ENCODE assay signal across 8 mouse cellular contexts in the genomic region with DNA sequence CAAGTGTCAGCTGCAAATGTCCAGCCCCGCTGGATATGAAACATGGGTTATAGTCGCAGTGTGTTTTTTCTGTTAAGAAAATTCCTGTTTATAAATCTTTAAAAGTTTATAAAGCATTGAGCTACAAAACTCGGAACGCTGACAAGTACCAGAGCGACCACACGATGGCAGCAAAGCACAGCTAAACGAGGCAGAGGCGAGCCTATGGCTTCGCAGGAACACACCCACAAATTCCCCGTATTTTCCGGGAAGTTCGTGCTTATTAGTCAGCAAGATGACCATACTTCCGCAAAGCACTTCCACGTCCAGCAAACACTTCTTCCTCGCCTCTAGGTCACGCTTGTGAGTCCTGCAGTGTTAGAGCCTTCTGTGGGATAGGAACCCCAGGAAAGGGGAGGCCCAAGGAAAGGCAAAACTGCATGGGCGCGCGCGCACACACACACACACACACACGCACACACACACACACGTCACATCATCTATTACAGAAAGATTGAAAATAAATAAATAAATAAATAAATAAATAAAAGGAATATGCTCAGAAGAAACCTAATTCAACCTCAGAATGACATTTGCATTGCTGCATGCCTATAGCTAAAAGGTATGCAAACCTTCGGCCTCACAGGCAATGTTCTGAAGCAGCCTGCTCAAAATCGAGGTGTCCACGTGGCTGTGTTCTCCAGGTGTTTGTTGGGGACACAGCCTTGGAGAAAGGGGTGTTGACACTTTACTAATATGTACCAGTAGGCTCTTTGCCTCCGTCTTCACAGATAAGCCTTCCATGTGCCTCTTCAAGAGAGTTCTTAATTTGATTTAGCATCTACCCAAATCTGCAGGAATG.
DNase-seq lines count a peak whose midpoint lies in the region; ATAC-seq lines count a peak whose summit lies in the region.

No protein-coding gene starts in this region.

- DNase-seq in ES-CJ7 (ENCODE audit: low read depth, low spot score): peak; percentile 73
- peak; percentile 21 for DNase-seq in c-Kit-positive CD71-positive TER-119-negative erythroid progenitor cells, embryonic 14.5 days (ENCODE audit: low read depth)
- DNase-seq in kidney, postnatal 25 days: peak; percentile 71 to 76
- DNase-seq in thymus, postnatal 36 days: peak; percentile 3

- peak; percentile 86 for ATAC-seq in forebrain, embryonic 13.5 days
- no peak for ATAC-seq in heart, embryonic 16.5 days (replicated peaks; ENCODE audit: extremely low read depth, insufficient read depth, low FRiP score)
- no peak for ATAC-seq in liver, embryonic 12.5 days
- ATAC-seq in neural tube, embryonic 13.5 days (ENCODE audit: low read depth): peak; percentile 77; the same call in 1 of the 2 replicates

- no peak overlapping the region for H3K9ac ChIP-seq in forebrain, embryonic 13.5 days
- peak overlapping the region; percentile 49; the same call in 1 of the 2 replicates for H3K9ac ChIP-seq in heart, embryonic 16.5 days (ENCODE audit: low read length)
- no peak overlapping the region for H3K9ac ChIP-seq in liver, embryonic 12.5 days
- peak overlapping the region; percentile 58; the same call in 1 of the 2 replicates for H3K9ac ChIP-seq in neural tube, embryonic 13.5 days

- no peaks in the 10 kb centered on the region for H3K36me3 ChIP-seq in forebrain, embryonic 13.5 days (ENCODE audit: poor library complexity, severe bottlenecking)
- no peaks in the 10 kb centered on the region for H3K36me3 ChIP-seq in heart, embryonic 16.5 days (ENCODE audit: control insufficient read depth, insufficient read depth)
- H3K36me3 ChIP-seq in liver, embryonic 12.5 days: no peaks in the 10 kb centered on the region
- H3K36me3 ChIP-seq in neural tube, embryonic 13.5 days: no peaks in the 10 kb centered on the region

- no peak overlapping the region for H3K27ac ChIP-seq in forebrain, embryonic 13.5 days
- no peak overlapping the region for H3K27ac ChIP-seq in heart, embryonic 16.5 days (ENCODE audit: low read length)
- no peak overlapping the region for H3K27ac ChIP-seq in liver, embryonic 12.5 days
- H3K27ac ChIP-seq in neural tube, embryonic 13.5 days (replicated peaks): no peak overlapping the region

- peak overlapping the region; percentile 56 for H3K4me2 ChIP-seq in forebrain, embryonic 13.5 days
- peak overlapping the region; percentile 70 for H3K4me2 ChIP-seq in heart, embryonic 16.5 days (ENCODE audit: low read depth, low read length)
- peak overlapping the region; percentile 35 for H3K4me2 ChIP-seq in liver, embryonic 12.5 days
- peak overlapping the region; percentile 53 for H3K4me2 ChIP-seq in neural tube, embryonic 13.5 days

- no peaks in the 10 kb centered on the region for H3K9me3 ChIP-seq in forebrain, embryonic 13.5 days (replicated peaks)
- no peaks in the 10 kb centered on the region for H3K9me3 ChIP-seq in heart, embryonic 16.5 days (replicated peaks; ENCODE audit: control insufficient read depth, low read length)
- H3K9me3 ChIP-seq in liver, embryonic 12.5 days (replicated peaks): no peaks in the 10 kb centered on the region
- H3K9me3 ChIP-seq in neural tube, embryonic 13.5 days: no peaks in the 10 kb centered on the region

- H3K4me1 ChIP-seq in forebrain, embryonic 13.5 days: no peaks in the 10 kb centered on the region
- no peaks in the 10 kb centered on the region for H3K4me1 ChIP-seq in heart, embryonic 16.5 days (ENCODE audit: control insufficient read depth, insufficient read depth, low read length)
- H3K4me1 ChIP-seq in liver, embryonic 12.5 days: no peaks in the 10 kb centered on the region
- H3K4me1 ChIP-seq in neural tube, embryonic 13.5 days (replicated peaks): no peaks in the 10 kb centered on the region

- H3K4me3 ChIP-seq in forebrain, embryonic 13.5 days: peak overlapping the region; percentile 24
- peak overlapping the region; percentile 46 for H3K4me3 ChIP-seq in heart, embryonic 16.5 days (ENCODE audit: low read length)
- no peak overlapping the region for H3K4me3 ChIP-seq in liver, embryonic 12.5 days
- peak overlapping the region; percentile 30 for H3K4me3 ChIP-seq in neural tube, embryonic 13.5 days

- 0 out of 2 replicates have a peak, but pooled peaks cover 2% of the 10 kb centered on the region for H3K27me3 ChIP-seq in forebrain, embryonic 13.5 days
- H3K27me3 ChIP-seq in heart, embryonic 16.5 days (ENCODE audit: control insufficient read depth, insufficient read depth, low read length): no peaks in the 10 kb centered on the region; the same call in 1 of the 2 replicates
- no peaks in the 10 kb centered on the region for H3K27me3 ChIP-seq in liver, embryonic 12.5 days (replicated peaks)
- H3K27me3 ChIP-seq in neural tube, embryonic 13.5 days: no peaks in the 10 kb centered on the region

- whole genome bisulfite sequencing in forebrain, embryonic 13.5 days: 29% methylated on average over 26 of the region's 26 CpGs
- 25% methylated on average over 26 of the region's 26 CpGs for whole genome bisulfite sequencing in heart, embryonic 16.5 days
- 21% methylated on average over 26 of the region's 26 CpGs for WGBS in liver, embryonic 12.5 days (ENCODE audit: insufficient replicate concordance)
- 26% methylated on average over 26 of the region's 26 CpGs for WGBS in neural tube, embryonic 13.5 days

Comparison
In these comparisons a context has a peak if more than half of its experiments do, and no peak if none do; other contexts are left out.
1. DNase-seq: peak in every context shown above with its lines; median percentile 74 in kidney, postnatal 25 days; 73 in ES-CJ7; 21 in c-Kit-positive CD71-positive TER-119-negative erythroid progenitor cells, embryonic 14.5 days; 3 in thymus, postnatal 36 days.
2. ATAC-seq: peak in forebrain, embryonic 13.5 days (single experiment) and neural tube, embryonic 13.5 days (single experiment); none in heart, embryonic 16.5 days (single experiment) and liver, embryonic 12.5 days (single experiment).
3. H3K9ac ChIP-seq: peak in heart, embryonic 16.5 days (single experiment) and neural tube, embryonic 13.5 days (single experiment); none in forebrain, embryonic 13.5 days (single experiment) and liver, embryonic 12.5 days (single experiment).
4. Peak in every context shown above with its lines, with median percentiles within 50 percentile points of each other: H3K4me2 ChIP-seq.